Comparison of ENCODE assay signal across 23 mouse cellular contexts in genomic region chr7:137005293-137005692, GRCm38 (mm10).
DNase-seq lines count a peak whose midpoint lies in the region; ATAC-seq and TF ChIP-seq lines count a peak whose summit lies in the region.
"Had no signal": no experiment of that assay in that cellular context is flagged by ENCODE, and none has a peak within 500 bp of the region (broad histone marks: within the 10 kb centered on the region; RNA-seq: fewer than 3 reads in every experiment).

No protein-coding gene starts in this region.

- no peaks in the 10 kb centered on the region for H3K9me3 ChIP-seq in hindbrain, embryonic 12.5 days (replicated peaks)
- no peaks in the 10 kb centered on the region for H3K9me3 ChIP-seq in hindbrain, embryonic 11.5 days (ENCODE audit: control insufficient read depth, low read length)
- H3K9me3 ChIP-seq in midbrain, embryonic 13.5 days: no peaks in the 10 kb centered on the region
- H3K9me3 ChIP-seq in midbrain, postnatal 0 days (ENCODE audit: low read length): no peaks in the 10 kb centered on the region
- no peaks in the 10 kb centered on the region for H3K9me3 ChIP-seq in limb, embryonic 13.5 days
- H3K9me3 ChIP-seq in neural tube, embryonic 14.5 days (ENCODE audit: control insufficient read depth, low read length): no peaks in the 10 kb centered on the region
- H3K9me3 ChIP-seq: embryonic facial prominence, embryonic 12.5 days; heart, embryonic 13.5 days; liver, embryonic 15.5 days had no signal

- no peak for DNase-seq in hindbrain, embryonic 11.5 days (ENCODE audit: low spot score)
- no peak for DNase-seq in midbrain, postnatal 0 days (ENCODE audit: low spot score)
- no peak for DNase-seq in gastrocnemius, adult 8-10 months (ENCODE audit: low spot score in 2 of 2)
- DNase-seq: adrenal gland, adult 2 months; cerebellum, adult 8-10 months; gastrocnemius, postnatal 10 days; heart, adult 18-20 months; kidney, postnatal 4 days; layer of hippocampus, adult 9-11 months; left cerebral cortex, postnatal 4 days; lung, postnatal 10 days; thymus, postnatal 14 days had no signal

- 40% methylated on average over 11 of the region's 11 CpGs for WGBS in hindbrain, embryonic 12.5 days
- 59% methylated on average over 11 of the region's 11 CpGs for WGBS in hindbrain, embryonic 11.5 days
- WGBS in midbrain, embryonic 13.5 days: 41% methylated on average over 11 of the region's 11 CpGs
- WGBS in midbrain, postnatal 0 days: 43% methylated on average over 11 of the region's 11 CpGs
- 17% methylated on average over 11 of the region's 11 CpGs for WGBS in limb, embryonic 13.5 days
- WGBS in neural tube, embryonic 14.5 days: 22% methylated on average over 11 of the region's 11 CpGs

- H3K4me1 ChIP-seq in hindbrain, embryonic 12.5 days: peaks cover 32% of the 10 kb centered on the region
- no peaks in the 10 kb centered on the region; the same call in 1 of the 2 replicates for H3K4me1 ChIP-seq in hindbrain, embryonic 11.5 days (replicated peaks; ENCODE audit: control insufficient read depth, insufficient read depth, low read length)
- peaks cover 54% of the 10 kb centered on the region for H3K4me1 ChIP-seq in midbrain, embryonic 13.5 days (replicated peaks)
- 0 out of 2 replicates have a peak, but pooled peaks cover 5% of the 10 kb centered on the region for H3K4me1 ChIP-seq in midbrain, postnatal 0 days (ENCODE audit: insufficient read depth, low read length)
- H3K4me1 ChIP-seq in limb, embryonic 13.5 days: peaks cover 54% of the 10 kb centered on the region
- peaks cover 22% of the 10 kb centered on the region; the same call in 1 of the 2 replicates for H3K4me1 ChIP-seq in neural tube, embryonic 14.5 days (ENCODE audit: control insufficient read depth, insufficient read depth, low read length)
- H3K4me1 ChIP-seq: liver, embryonic 15.5 days; megakaryocyte, embryonic 14.5 days had no signal

- no peaks in the 10 kb centered on the region for H3K36me3 ChIP-seq in hindbrain, embryonic 12.5 days
- H3K36me3 ChIP-seq in hindbrain, embryonic 11.5 days (ENCODE audit: control insufficient read depth, insufficient read depth, low read length): no peaks in the 10 kb centered on the region
- no peaks in the 10 kb centered on the region for H3K36me3 ChIP-seq in midbrain, embryonic 13.5 days
- H3K36me3 ChIP-seq in midbrain, postnatal 0 days (ENCODE audit: insufficient read depth, low read length): no peaks in the 10 kb centered on the region
- no peaks in the 10 kb centered on the region for H3K36me3 ChIP-seq in limb, embryonic 13.5 days
- no peaks in the 10 kb centered on the region for H3K36me3 ChIP-seq in neural tube, embryonic 14.5 days (ENCODE audit: control insufficient read depth, insufficient read depth, low read length)
- H3K36me3 ChIP-seq: embryonic facial prominence, embryonic 12.5 days; heart, embryonic 13.5 days; liver, embryonic 15.5 days had no signal

- no peak overlapping the region for H3K4me2 ChIP-seq in hindbrain, embryonic 12.5 days (replicated peaks)
- H3K4me2 ChIP-seq in hindbrain, embryonic 11.5 days (replicated peaks; ENCODE audit: low read depth, low read length): no peak overlapping the region
- peak overlapping the region; percentile 12; the same call in 1 of the 2 replicates for H3K4me2 ChIP-seq in midbrain, embryonic 13.5 days (replicated peaks)
- no peak overlapping the region for H3K4me2 ChIP-seq in midbrain, postnatal 0 days (ENCODE audit: low read depth, low read length, poor library complexity, severe bottlenecking)
- H3K4me2 ChIP-seq in limb, embryonic 13.5 days (replicated peaks): peak overlapping the region; percentile 37
- 0 out of 2 replicates have a peak overlapping the region, but pooled peaks have one; percentile 14 for H3K4me2 ChIP-seq in neural tube, embryonic 14.5 days (ENCODE audit: low read depth, low read length)
- H3K4me2 ChIP-seq: embryonic facial prominence, embryonic 12.5 days; heart, embryonic 13.5 days; liver, embryonic 15.5 days had no signal

- ATAC-seq in hindbrain, embryonic 12.5 days (ENCODE audit: low FRiP score): no peak
- ATAC-seq in hindbrain, embryonic 11.5 days (ENCODE audit: low FRiP score): no peak
- no peak for ATAC-seq in midbrain, embryonic 13.5 days
- ATAC-seq in midbrain, postnatal 0 days (ENCODE audit: low FRiP score): no peak
- ATAC-seq in limb, embryonic 13.5 days (ENCODE audit: low FRiP score, low read depth): no peak
- peak; percentile 65 for ATAC-seq in neural tube, embryonic 14.5 days (ENCODE audit: low read depth)
- ATAC-seq: intestine, embryonic 16.5 days had no signal

- peak overlapping the region; percentile 26; the same call in 1 of the 2 replicates for H3K27ac ChIP-seq in hindbrain, embryonic 12.5 days
- no peak overlapping the region for H3K27ac ChIP-seq in hindbrain, embryonic 11.5 days (ENCODE audit: low read depth, low read length)
- H3K27ac ChIP-seq in midbrain, embryonic 13.5 days: peak overlapping the region; percentile 33; the same call in 1 of the 2 replicates
- H3K27ac ChIP-seq in midbrain, postnatal 0 days (ENCODE audit: low read depth, low read length): no peak overlapping the region
- H3K27ac ChIP-seq in limb, embryonic 13.5 days: no peak overlapping the region
- 0 out of 2 replicates have a peak overlapping the region, but pooled peaks have one; percentile 46 for H3K27ac ChIP-seq in neural tube, embryonic 14.5 days (ENCODE audit: low read depth, low read length)
- H3K27ac ChIP-seq: embryonic facial prominence, embryonic 12.5 days; heart, embryonic 13.5 days; left cerebral cortex, adult 2 months; liver, embryonic 15.5 days had no signal

- H3K4me3 ChIP-seq in hindbrain, embryonic 12.5 days: no peak overlapping the region
- H3K4me3 ChIP-seq in hindbrain, embryonic 11.5 days (ENCODE audit: low read depth, low read length): no peak overlapping the region
- H3K4me3 ChIP-seq in midbrain, embryonic 13.5 days (replicated peaks): no peak overlapping the region
- no peak overlapping the region for H3K4me3 ChIP-seq in midbrain, postnatal 0 days (ENCODE audit: low read depth, low read length)
- H3K4me3 ChIP-seq in limb, embryonic 13.5 days: 0 out of 2 replicates have a peak overlapping the region, but pooled peaks have one; percentile 1
- no peak overlapping the region for H3K4me3 ChIP-seq in neural tube, embryonic 14.5 days (ENCODE audit: low read depth, low read length)
- H3K4me3 ChIP-seq: embryonic facial prominence, embryonic 12.5 days; erythroblast, embryonic 14.5 days; heart, embryonic 13.5 days; left cerebral cortex, adult 2 months; liver, embryonic 15.5 days; megakaryocyte, embryonic 14.5 days had no signal

- no peaks in the 10 kb centered on the region for H3K27me3 ChIP-seq in hindbrain, embryonic 12.5 days
- no peaks in the 10 kb centered on the region for H3K27me3 ChIP-seq in hindbrain, embryonic 11.5 days (ENCODE audit: control insufficient read depth, insufficient read depth, low read length)
- H3K27me3 ChIP-seq in midbrain, embryonic 13.5 days: 0 out of 2 replicates have a peak, but pooled peaks cover 5% of the 10 kb centered on the region
- peaks cover 2% of the 10 kb centered on the region; the same call in 1 of the 2 replicates for H3K27me3 ChIP-seq in midbrain, postnatal 0 days (ENCODE audit: insufficient read depth, low read length)
- peaks cover 41% of the 10 kb centered on the region for H3K27me3 ChIP-seq in limb, embryonic 13.5 days
- no peaks in the 10 kb centered on the region for H3K27me3 ChIP-seq in neural tube, embryonic 14.5 days (ENCODE audit: control insufficient read depth, insufficient read depth, low read length)
- H3K27me3 ChIP-seq: embryonic facial prominence, embryonic 12.5 days; liver, embryonic 15.5 days; megakaryocyte, embryonic 14.5 days had no signal

- TF ChIP-seq CTCF in midbrain, postnatal 0 days (IDR thresholded peaks at IDR 0.05): no peak

- H3K9ac ChIP-seq in hindbrain, embryonic 12.5 days: no peak overlapping the region
- no peak overlapping the region for H3K9ac ChIP-seq in hindbrain, embryonic 11.5 days (ENCODE audit: low read depth, low read length)
- no peak overlapping the region for H3K9ac ChIP-seq in midbrain, embryonic 13.5 days (replicated peaks)
- H3K9ac ChIP-seq in midbrain, postnatal 0 days (replicated peaks; ENCODE audit: low read length, poor library complexity, severe bottlenecking): no peak overlapping the region
- no peak overlapping the region for H3K9ac ChIP-seq in limb, embryonic 13.5 days
- no peak overlapping the region for H3K9ac ChIP-seq in neural tube, embryonic 14.5 days (replicated peaks; ENCODE audit: low read depth, low read length)
- H3K9ac ChIP-seq: embryonic facial prominence, embryonic 12.5 days; heart, embryonic 13.5 days; liver, embryonic 15.5 days had no signal

Comparison
In these comparisons a context has a peak if more than half of its experiments do, and no peak if none do; other contexts are left out.
1. H3K27ac ChIP-seq: peak in hindbrain, embryonic 12.5 days (single experiment), midbrain, embryonic 13.5 days (single experiment) and neural tube, embryonic 14.5 days (single experiment); none in hindbrain, embryonic 11.5 days (single experiment), midbrain, postnatal 0 days (single experiment) and limb, embryonic 13.5 days (single experiment).
2. H3K4me2 ChIP-seq: peak in midbrain, embryonic 13.5 days (single experiment), limb, embryonic 13.5 days (single experiment) and neural tube, embryonic 14.5 days (single experiment); none in hindbrain, embryonic 12.5 days (single experiment), hindbrain, embryonic 11.5 days (single experiment) and midbrain, postnatal 0 days (single experiment).